Mouse (Mus musculus) kidney, adult 18-20 months (tissue): ENCODE results near the gene Tns3.
"Not testable (repeated sequence)": the region's sequence is repeated elsewhere in the genome, so short reads cannot be mapped to it uniquely, and the experiment has no call there.

ENCODE experiments used
- DNase-seq: peaks from one replicate; pipeline ENCODE4 v3.0.0; 2021

Tns3 gene

GRCm38 (mm10) chr11:8572762-8573161 is 91.6 kb downstream of the Tns3 start:
- DNase-seq, result no peak

GRCm38 (mm10) chr11:8569232-8570028 is 94.9 kb downstream of the Tns3 start:
- peak; percentile 71 for DNase-seq

GRCm38 (mm10) chr11:8568829-8569228 is 95.5 kb downstream of the Tns3 start:
- no peak for DNase-seq

GRCm38 (mm10) chr11:8566250-8566853 is 98.0 kb downstream of the Tns3 start:
- no peak for DNase-seq

- peak; percentile 36 for DNase-seq
Measured at GRCm38 (mm10) chr11:8558761-8559282, 105.5 kb downstream of the Tns3 start.

GRCm38 (mm10) chr11:8558258-8558657 is 106.1 kb downstream of the Tns3 start:
- DNase-seq, result peak; percentile 75

- DNase-seq, result no peak
Measured at GRCm38 (mm10) chr11:8557006-8557405, 107.3 kb downstream of the Tns3 start.

- DNase-seq, result no peak
Measured at GRCm38 (mm10) chr11:8551710-8552109, 112.6 kb downstream of the Tns3 start.

- DNase-seq, result no peak
Measured at GRCm38 (mm10) chr11:8547661-8548060, 116.7 kb downstream of the Tns3 start.

- no peak for DNase-seq
Measured at GRCm38 (mm10) chr11:8545798-8546197, 118.5 kb downstream of the Tns3 start.

GRCm38 (mm10) chr11:8544355-8544754 is 120.0 kb downstream of the Tns3 start:
- DNase-seq, result no peak

GRCm38 (mm10) chr11:8541222-8541815 is 123.0 kb downstream of the Tns3 start:
- DNase-seq, result no peak

GRCm38 (mm10) chr11:8539593-8540265 is 124.6 kb downstream of the Tns3 start:
- no peak for DNase-seq

GRCm38 (mm10) chr11:8537013-8537614 is 127.2 kb downstream of the Tns3 start:
- no peak for DNase-seq

- peak; percentile 78 for DNase-seq
Measured at GRCm38 (mm10) chr11:8534893-8535292, 129.4 kb downstream of the Tns3 start.

GRCm38 (mm10) chr11:8532771-8533170 is 131.6 kb downstream of the Tns3 start:
- DNase-seq, result not testable (repeated sequence)

GRCm38 (mm10) chr11:8532112-8532747 is 132.1 kb downstream of the Tns3 start:
- DNase-seq, result no peak

GRCm38 (mm10) chr11:8530506-8530905 is 133.8 kb downstream of the Tns3 start:
- DNase-seq, result no peak

- DNase-seq, result no peak
Measured at GRCm38 (mm10) chr11:8530036-8530435, 134.3 kb downstream of the Tns3 start.

GRCm38 (mm10) chr11:8525463-8526145 is 138.7 kb downstream of the Tns3 start:
- no peak for DNase-seq

GRCm38 (mm10) chr11:8523344-8524126 is 140.8 kb downstream of the Tns3 start:
- peak; percentile 90 for DNase-seq
